Mouse (Mus musculus) ES-E14 (cell line): ENCODE results near the gene Rimklb.

Source experiments
- CHD2 ChIP-seq: IDR thresholded peaks from 2 replicates; pipeline ENCODE4 v1.6.1; 2014; ENCODE audit warnings: mild to moderate bottlenecking, low read depth, low read length, inconsistent platforms
- HCFC1 ChIP-seq: IDR thresholded peaks from 2 replicates; pipeline ENCODE4 v1.6.1; 2012; ENCODE audit warnings: low read length, inconsistent platforms, borderline replicate concordance; ENCODE audit not compliant: insufficient read depth
- ZC3H11A ChIP-seq: IDR thresholded peaks from 2 replicates; pipeline ENCODE4 v1.6.1; 2012; ENCODE audit warnings: low read depth, mild to moderate bottlenecking, inconsistent platforms, low read length, borderline replicate concordance

DNA sequence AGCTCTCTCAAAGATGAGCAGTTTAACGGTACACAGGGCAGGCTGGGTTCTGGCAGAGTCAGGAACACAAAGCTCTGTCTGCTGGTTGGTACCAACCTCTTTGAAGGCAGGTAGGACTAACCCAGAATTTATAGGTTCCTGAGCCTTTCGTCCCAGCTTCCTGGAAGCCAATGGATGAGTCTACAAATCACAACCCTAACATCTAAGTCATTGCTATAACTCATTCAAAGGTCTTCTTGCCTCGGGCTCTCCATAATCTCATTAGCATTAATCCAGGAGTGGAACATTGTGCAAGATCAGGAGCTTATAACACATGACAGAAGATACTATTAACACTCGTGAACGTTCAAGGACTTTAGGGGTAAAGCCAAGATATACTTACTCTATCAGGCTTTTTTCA, at the start of gene Rimklb:
- no peak for TF ChIP-seq ZC3H11A
- TF ChIP-seq CHD2: no peak
- no peak for TF ChIP-seq HCFC1
